Mouse (Mus musculus): Measurements from ENCODE around the gene Ptgr2.
A peak's percentile ranks its signal among the peaks of the same experiment; 100 is the strongest.
"Not testable (repeated sequence)": the region's sequence is repeated elsewhere in the genome, so short reads cannot be mapped to it uniquely, and the experiment has no call there.

The Ptgr2 gene

GRCm38 (mm10) chr12:84311306-84311705 lies 26.3 kb downstream of the Ptgr2 start:
- no peak for DNase-seq

DNA sequence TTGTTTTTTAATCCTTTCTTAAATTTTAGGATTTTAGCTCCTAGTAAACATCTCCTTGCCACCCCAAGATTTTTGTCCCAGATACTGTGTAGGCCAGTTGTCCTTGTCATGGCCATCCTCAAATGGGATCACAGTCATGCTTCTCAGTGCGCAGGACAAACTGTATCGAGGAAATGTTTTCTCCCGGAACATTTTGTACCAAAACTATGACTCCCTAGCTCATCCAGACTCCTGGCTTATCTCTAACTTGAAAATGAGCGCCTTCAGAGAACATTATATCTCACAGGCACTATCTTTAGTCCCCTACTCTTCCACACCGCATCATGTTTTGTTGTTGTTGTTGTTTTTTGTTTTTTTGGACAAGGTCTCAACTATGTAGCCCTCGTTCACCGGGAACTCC lies 31.0 kb downstream of the Ptgr2 start:
- no peak for DNase-seq

DNA sequence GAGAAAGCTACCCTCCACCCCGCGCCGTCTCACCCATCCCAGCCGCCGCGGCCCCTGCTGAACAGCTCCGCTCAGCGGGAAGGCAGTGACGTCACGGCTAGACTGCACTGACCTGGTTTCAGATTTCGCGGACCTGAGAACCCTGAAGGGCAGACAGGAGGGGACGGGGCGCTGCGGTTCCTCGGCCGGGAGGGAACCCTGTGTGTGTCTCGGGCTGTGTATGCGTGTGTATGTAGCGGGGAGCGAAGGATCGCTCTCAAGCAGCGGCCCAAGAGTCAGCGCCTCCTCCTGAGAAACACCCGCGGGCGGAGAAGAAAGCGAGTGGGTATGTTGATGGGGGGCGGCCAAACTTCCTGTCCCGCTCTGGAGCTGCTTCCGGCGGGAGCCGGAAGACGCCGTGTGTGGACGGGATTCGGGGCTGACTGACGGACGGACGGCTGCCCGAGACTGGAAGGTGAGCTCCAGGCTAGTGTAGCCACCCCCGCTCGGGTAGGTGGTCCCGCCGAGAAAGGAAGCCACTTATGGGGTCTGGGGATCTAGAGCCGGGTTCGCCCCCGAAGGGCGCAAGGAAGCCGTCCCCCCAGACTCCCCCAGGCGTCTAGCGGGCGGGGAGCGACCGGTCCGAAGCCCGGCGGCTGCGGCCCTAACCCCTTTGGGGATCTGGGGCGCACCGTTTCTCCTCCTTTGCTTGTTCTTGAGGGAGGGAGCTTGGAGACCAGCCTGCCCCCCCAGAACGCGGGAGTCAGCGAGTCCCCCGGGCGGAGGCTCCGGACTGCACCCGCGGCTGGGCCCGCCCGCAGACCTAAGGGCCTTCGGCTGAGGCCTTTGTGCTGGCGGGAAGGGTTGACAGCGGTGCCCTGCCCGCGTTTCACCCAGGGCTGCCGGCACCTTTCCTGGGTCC lies 31.9 kb downstream of the Ptgr2 start, which contains the start of gene Zfp410:
TSS of gene Zfp410 (plus strand) at position 132 of the 901 bp plus-strand sequence.
- peak; percentile 90 for DNase-seq

DNA sequence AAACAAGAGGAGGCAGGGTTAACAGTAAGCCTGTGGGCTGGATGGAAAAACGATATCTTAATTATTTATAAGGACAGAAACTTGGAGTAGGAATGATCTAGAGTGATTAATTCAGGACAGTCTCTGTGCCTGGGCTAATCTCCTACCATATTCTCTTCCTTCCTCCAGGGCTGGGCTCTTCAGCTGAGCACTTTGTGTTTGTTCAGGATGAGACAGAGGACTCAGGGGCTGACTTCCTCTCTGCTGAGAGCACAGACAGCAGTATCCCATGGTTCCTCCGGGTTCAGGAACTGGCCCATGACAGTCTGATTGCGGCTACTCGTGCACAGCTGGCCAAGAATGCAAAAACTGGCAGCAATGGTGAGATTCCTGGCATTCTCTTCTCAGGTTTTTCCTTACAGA lies 42.1 kb downstream of the Ptgr2 start:
- peak; percentile 30 for DNase-seq

DNA sequence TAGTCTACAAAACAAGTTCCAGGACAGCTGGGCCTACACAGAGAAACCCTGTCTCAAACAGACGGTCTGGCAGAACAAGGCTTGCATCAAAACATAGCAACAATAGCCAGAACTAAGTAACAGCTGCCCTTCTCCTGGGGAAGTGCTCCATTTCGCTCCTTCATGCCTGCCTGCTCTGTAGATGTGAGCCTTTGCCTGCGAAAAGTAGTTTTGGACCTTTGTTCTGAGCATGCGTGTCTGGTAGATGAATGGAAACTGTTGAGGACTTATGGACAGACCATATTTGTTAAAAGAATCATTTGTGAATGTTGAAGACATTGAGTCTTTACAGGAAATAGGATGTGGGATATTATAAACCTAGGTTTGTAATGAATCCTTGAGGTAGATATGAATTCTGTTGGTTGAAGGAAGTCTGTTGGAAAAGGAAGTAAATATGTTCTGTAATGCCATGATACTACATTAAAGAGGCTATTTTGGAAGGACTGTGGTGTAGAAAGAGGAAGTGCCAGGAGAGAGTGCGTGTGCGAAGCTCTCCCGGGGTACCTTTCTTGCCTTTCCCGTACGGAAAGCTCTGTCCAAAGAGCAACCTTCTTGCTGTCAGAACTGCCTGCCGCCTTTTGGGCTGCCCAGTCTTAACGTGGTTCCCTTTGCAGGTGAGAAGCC lies 52.1 kb downstream of the Ptgr2 start:
- DNase-seq, result no peak

- peak; percentile 53 for DNase-seq
These were observed 62.2 kb downstream of the Ptgr2 start for GRCm38 (mm10) chr12:84347192-84347591.

DNA sequence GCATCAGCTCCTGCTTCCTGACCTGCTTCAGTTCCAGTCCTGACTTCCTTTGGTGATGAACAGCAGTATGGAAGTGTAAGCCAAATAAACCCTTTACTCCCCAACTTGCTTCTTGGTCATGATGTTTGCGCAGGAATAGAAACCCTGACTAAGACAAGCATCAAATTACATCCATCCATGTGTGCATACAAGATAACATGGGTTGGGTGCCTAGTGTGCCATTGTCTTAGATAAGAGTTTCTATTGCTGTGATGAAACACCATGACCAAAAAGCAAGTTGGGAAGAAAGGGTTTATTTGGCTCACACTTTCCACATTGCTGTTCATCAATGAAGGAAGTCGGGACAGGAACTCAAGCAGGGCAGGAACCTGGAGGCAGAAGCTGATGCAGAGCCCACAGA lies 73.7 kb downstream of the Ptgr2 start:
- not testable (repeated sequence) for DNase-seq

DNA sequence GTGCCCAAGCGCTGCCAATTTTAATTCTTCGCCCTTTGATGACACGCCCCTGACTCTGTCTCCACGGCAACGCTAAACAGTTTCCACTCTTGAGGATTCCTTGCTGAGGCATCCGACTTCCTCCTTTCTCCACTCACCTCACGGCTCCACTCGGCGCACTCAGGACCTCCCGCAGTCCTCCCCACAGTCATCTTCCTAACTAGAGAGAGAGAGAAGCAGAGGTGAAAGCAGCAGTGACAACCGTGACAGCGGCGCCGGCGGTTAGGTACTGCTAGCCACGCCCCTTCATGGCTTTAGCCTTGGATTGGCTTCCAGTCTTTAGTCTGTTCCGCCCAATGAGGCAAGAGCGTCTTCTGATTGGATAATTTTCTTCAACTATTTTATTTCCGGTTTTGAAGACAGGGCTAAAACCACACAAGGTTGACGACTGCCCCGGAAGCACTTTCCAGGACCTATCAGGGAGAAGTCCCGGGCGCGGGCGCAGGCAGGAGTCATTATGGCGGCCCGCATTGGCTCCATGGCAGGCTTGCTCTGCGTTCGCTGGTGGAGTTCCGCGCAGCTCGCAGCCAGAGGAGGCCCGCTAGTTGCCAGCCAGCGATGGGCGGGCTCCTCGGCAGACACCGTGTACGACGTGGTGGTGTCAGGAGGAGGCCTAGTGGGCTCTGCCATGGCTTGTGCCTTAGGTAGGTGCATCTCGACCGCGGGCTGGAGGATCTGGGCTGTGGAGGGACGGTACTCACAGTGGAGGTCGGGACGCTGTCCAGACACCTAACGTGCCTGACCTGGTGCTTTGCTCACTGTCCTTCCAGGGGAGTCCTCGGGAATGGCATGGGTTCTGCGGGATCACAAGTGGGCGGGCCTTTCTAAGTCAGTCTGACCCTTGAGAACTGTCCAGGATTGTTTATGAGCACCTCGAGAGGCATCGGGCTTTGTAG lies 76.8 kb downstream of the Ptgr2 start, which contains the start of the genes Coq6 and Fam161b:
TSS of gene Coq6 (plus strand) at position 103 of the 935 bp plus-strand sequence.
TSS of gene Fam161b (minus strand) at position 279 of the 935 bp plus-strand sequence.
- peak; percentile 96 for DNase-seq

- no peak for DNase-seq
These were observed 77.8 kb downstream of the Ptgr2 start for GRCm38 (mm10) chr12:84362872-84363271.

GRCm38 (mm10) chr12:84364291-84364690 lies 79.3 kb downstream of the Ptgr2 start:
- DNase-seq, result no peak

DNA sequence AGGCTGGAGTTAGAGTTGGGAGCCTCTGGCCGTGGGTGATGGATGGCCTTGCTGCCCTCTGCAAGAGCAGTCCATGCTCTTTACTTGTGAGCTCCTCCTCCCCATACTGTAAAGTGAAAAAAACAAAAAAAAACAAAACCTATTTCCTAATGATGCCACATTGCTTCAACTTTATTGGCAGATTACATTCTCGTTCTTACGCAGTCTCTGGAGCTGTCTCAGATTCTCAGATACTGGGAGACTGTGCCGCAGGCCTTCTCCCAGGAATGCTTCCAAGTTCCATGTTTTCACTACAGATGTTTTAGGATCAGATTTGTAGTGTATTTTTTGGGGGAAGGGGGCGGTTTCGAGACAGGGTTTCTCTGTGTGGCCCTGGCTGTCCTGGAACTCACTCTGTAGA lies 80.1 kb downstream of the Ptgr2 start:
- DNase-seq, result no peak
